Mouse (Mus musculus) layer of hippocampus, adult 18-20 months (tissue): ENCODE results near the gene S100a13. TPM values are rescaled to one million over a fixed set of nuclear protein-coding genes. Genes with fewer than 3 reads are reported as not detected.

Source experiments
- DNase-seq, 2 experiments: peaks; one replicate each; pipeline ENCODE4 v3.0.0; 2022; ENCODE audit warnings: low spot score in 2 of 2
- total RNA-seq, 2 experiments: library from RNA; stranded (reverse); gene quantifications; 2 replicates each; pipeline ENCODE4 v1.2.3; 2021

S100a13 gene
- total RNA-seq, 2 experiments from 2014 or later = 19.4 to 21.3 TPM

GRCm38 (mm10) chr3:90550421-90550790 is 36.2 kb downstream of the S100a13 start:
- DNase-seq = no peak

GRCm38 (mm10) chr3:90552231-90552630 is 38.0 kb downstream of the S100a13 start:
- DNase-seq = no peak

DNA sequence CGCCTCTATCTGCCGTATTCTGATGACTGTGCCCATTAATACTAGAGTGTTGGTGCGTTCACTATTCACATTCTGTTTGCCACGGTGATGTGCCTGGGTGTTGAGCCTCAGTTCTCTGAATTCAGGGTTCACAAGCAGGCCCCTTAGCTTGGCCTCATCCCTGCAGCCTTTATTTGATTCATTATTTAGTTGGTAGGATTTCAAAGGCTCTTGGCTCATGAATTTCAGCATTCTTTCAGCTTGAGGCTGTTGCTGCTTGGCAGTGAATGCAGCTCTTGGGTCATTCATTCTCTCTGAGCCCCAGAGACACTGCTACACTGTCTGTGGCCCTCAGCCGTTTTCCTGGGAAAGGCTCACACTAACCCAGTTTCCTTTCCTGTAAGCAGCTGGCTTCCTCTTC is 41.7 kb downstream of the S100a13 start:
- DNase-seq = peak; percentile 30 to 63

DNA sequence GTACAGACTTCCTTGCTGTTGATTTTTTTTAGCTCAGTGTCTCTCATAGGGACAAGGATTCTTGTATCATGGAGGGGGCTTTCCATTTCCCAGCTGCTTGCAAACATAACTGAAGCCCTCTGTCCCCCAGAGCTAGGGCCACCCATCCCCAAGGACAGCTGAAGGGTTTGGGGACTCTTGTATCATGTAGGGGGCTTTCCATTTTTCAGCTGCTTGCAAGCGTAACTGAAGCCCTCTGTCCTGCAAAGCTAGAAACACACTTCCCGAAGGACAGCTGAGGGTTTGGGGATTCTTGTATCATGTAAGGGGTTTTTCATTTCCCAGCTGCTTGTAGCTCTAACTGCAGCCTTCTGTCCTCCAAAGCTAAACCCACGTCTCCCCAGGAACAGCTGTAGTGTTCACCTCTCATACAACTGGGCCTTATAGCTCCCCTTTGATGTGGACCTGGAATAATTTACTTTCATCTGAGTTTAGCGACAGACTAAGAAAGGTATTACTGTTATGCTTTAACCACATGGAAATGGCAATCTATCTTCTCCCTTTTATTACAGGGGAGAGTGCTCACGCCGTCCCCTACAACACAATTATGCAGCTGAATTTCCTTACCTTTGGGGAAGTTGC is 45.9 kb downstream of the S100a13 start, which contains the start of gene S100a3:
S100a3 (plus strand) TSS at position 571 of the 621 bp plus-strand sequence.
- DNase-seq = no peak

Other genes starting within 250 kb of the S100a13 start
- 10 to 100 TPM; 30.1 to 31.9 TPM for gene Dennd4b, start 249.2 kb upstream of the S100a13 start, total RNA-seq
- 100 to 1,000 TPM; 104 to 106 TPM for gene Gatad2b, start 221.3 kb upstream of the S100a13 start, total RNA-seq
- 10 to 100 TPM; 12.3 to 12.7 TPM for gene Slc27a3, start 124.5 kb upstream of the S100a13 start, total RNA-seq
- gene Ints3, start 80.8 kb upstream of the S100a13 start, total RNA-seq = 10 to 100 TPM; 65.1 to 68.4 TPM
- gene Npr1, start 48.6 kb upstream of the S100a13 start, total RNA-seq = 1 to 10 TPM; 5.7 to 5.9 TPM
- gene Ilf2, start 38.3 kb upstream of the S100a13 start, total RNA-seq = 10 to 100 TPM; 83.1 to 84.0 TPM
- 10 to 100 TPM; 58.7 to 59.6 TPM for gene Snapin, start 23.4 kb upstream of the S100a13 start, total RNA-seq
- gene Chtop, start 4.9 kb upstream of the S100a13 start, total RNA-seq = 100 to 1,000 TPM; 148 TPM
- gene S100a1, start within 50 bp of the S100a13 start, total RNA-seq = 100 to 1,000 TPM in 1 of 2 experiments, 10 to 100 TPM in 1; 91.3 to 102 TPM
- gene S100a14, start 12.4 kb downstream of the S100a13 start, total RNA-seq = 1 to 10 TPM in 1 of 2 experiments, under 1 TPM in 1; 0.62 to 1.5 TPM
- 10 to 100 TPM; 91.1 to 93.7 TPM for gene S100a16, start 22.8 kb downstream of the S100a13 start, total RNA-seq
- gene S100a3, start 46.1 kb downstream of the S100a13 start, total RNA-seq = under 1 TPM in 1 of 2 experiments, not detected in 1; 0.41 TPM
- not detected for gene S100a2, start 75.8 kb downstream of the S100a13 start, total RNA-seq
- gene Gm42674, start 87.5 kb downstream of the S100a13 start, total RNA-seq = 1 to 10 TPM in 1 of 2 experiments, not detected in 1; 1.4 TPM
- gene S100a4, start 89.3 kb downstream of the S100a13 start, total RNA-seq = 1 to 10 TPM; 2.9 to 5.3 TPM
- gene S100a5, start 94.1 kb downstream of the S100a13 start, total RNA-seq = 1 to 10 TPM in 1 of 2 experiments, not detected in 1; 1.5 TPM
- gene S100a6, start 98.4 kb downstream of the S100a13 start, total RNA-seq = 10 to 100 TPM; 23.5 to 24.6 TPM
- gene S100a7a, start 139.6 kb downstream of the S100a13 start, total RNA-seq = under 1 TPM in 1 of 2 experiments, not detected in 1; 0.25 TPM
- not detected for gene S100a8, start 154.5 kb downstream of the S100a13 start, total RNA-seq
- not detected for gene S100a9, start 181.3 kb downstream of the S100a13 start, total RNA-seq
- not detected for gene Pglyrp4, start 212.5 kb downstream of the S100a13 start, total RNA-seq